Mouse (Mus musculus) neural tube, embryonic 13.5 days (tissue): ENCODE measurements around the gene Akr1e1. TPM values are rescaled to one million over a fixed set of nuclear protein-coding genes. Genes with fewer than 3 reads are reported as not detected.

ENCODE experiments used
- ATAC-seq: fragments of 200-750 bp; cut with Nextera tagmentation; 2 replicates; pipeline ENCODE4 v1.8.0; 2017; ENCODE audit warnings: low read depth, mild to moderate bottlenecking, moderate TSS enrichment, moderate library complexity
- H3K27ac ChIP-seq: fragments of 300-500 bp; sonication (generic); replicated peaks from 2 replicates; pipeline ENCODE4 v1.5.1; 2015; ENCODE audit warnings: moderate library complexity, mild to moderate bottlenecking, inconsistent platforms
- H3K27me3 ChIP-seq: fragments of 300-500 bp; sonication (generic); 2 replicates; pipeline ENCODE4 v1.6.1; 2015; ENCODE audit warnings: mild to moderate bottlenecking, inconsistent platforms
- H3K36me3 ChIP-seq: fragments of 300-500 bp; sonication (generic); 2 replicates; pipeline ENCODE4 v1.6.1; 2015; ENCODE audit warnings: mild to moderate bottlenecking, inconsistent platforms
- H3K4me1 ChIP-seq: fragments of 300-500 bp; sonication (generic); replicated peaks from 2 replicates; pipeline ENCODE4 v1.6.1; 2015; ENCODE audit warnings: inconsistent platforms
- H3K4me2 ChIP-seq: fragments of 300-500 bp; sonication (generic); 2 replicates; pipeline ENCODE4 v1.6.1; 2015; ENCODE audit warnings: inconsistent platforms, mild to moderate bottlenecking, moderate library complexity
- H3K4me3 ChIP-seq: fragments of 300-500 bp; sonication (generic); 2 replicates; pipeline ENCODE4 v1.5.1; 2015; ENCODE audit warnings: mild to moderate bottlenecking, inconsistent platforms
- H3K9ac ChIP-seq: fragments of 300-500 bp; sonication (generic); 2 replicates; pipeline ENCODE4 v1.6.1; 2015; ENCODE audit warnings: moderate library complexity, mild to moderate bottlenecking, inconsistent platforms
- H3K9me3 ChIP-seq: fragments of 300-500 bp; sonication (generic); 2 replicates; pipeline ENCODE4 v1.6.1; 2016; ENCODE audit warnings: inconsistent platforms
- WGBS: fragments of 180-500 bp; shearing (Covaris S2); methylation state at CpG from one replicate; pipeline ENCODE4 v1.1.7; 2015; 5-methylcytosine and 5-hydroxymethylcytosine counted together
- polyA plus RNA-seq: library from polyadenylated mRNA; unstranded; fragments of >200 nt; fragmentation: Nextera tagmentation; extraction: Ambion mirVana; gene quantifications from 2 replicates; pipeline ENCODE4 v1.2.1, GENCODE M21; 2015

Akr1e1 gene
- polyA plus RNA-seq, 1 experiment from 2014 or later, result 47.8 TPM

DNA sequence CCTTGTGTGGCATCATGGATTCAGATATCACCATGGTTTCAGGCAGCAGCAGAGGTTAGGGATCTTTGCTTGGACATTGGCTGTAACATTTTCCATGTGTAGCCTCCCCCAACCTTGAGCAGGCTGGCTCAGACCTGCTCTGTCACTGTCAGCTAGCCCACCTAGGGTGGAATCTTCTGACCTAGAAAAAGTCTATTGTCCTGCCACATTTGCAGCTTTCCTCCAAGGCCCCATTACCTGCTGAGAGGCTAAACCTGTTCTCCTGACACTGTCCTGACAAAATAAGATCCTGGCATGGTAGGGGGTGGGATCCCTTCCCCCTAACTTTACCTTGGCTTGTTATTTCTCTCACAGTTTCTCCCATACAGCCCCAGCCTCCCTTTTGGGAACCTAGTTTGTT is 48.5 kb downstream of the Akr1e1 start:
- Histone ChIP-seq H3K9ac (no peak overlapping the region), H3K4me1 (no peaks in the 10 kb centered on the region), H3K4me2 (no peak overlapping the region), H3K9me3 (no peaks in the 10 kb centered on the region), H3K27ac (no peak overlapping the region), H3K27me3 (no peaks in the 10 kb centered on the region), H3K36me3 (no peaks in the 10 kb centered on the region), H3K4me3 (no peak overlapping the region)
- ATAC-seq, result no peak

DNA sequence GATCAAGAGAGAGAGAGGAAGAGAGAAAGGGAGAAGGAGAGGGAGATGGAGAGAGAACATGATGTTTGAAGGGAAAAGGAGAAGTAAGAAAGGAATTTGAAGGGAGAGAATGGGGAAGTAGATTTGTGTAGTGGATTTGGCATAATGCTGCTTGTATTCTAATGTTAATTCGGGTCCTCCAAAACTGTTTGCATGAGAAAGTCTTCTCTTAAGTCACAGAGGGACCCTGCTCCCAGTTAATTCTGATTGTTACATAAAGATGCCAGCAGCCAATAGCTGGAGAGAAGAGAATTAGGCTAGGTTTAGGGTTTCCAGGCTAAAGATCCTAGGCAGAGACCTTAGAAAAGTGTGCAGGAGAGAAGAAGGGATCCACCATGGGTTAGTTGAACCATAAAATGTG is 49.8 kb downstream of the Akr1e1 start:
- Histone ChIP-seq H3K4me1 (no peaks in the 10 kb centered on the region), H3K27me3 (no peaks in the 10 kb centered on the region), H3K4me2 (no peak overlapping the region), H3K36me3 (no peaks in the 10 kb centered on the region), H3K9me3 (no peaks in the 10 kb centered on the region), H3K9ac (no peak overlapping the region), H3K27ac (no peak overlapping the region), H3K4me3 (no peak overlapping the region)
- ATAC-seq, result no peak
- WGBS, result 65% methylated on average over 1 of the region's 1 CpGs

Other genes with a start within 250 kb of the Akr1e1 start
- not detected in 2 replicates for gene Akr1c6, start 174.9 kb downstream of the Akr1e1 start, polyA plus RNA-seq
- gene Akr1c20, start 85.8 kb downstream of the Akr1e1 start, polyA plus RNA-seq, result not detected in 2 replicates
- not detected in 2 replicates for gene Akr1c21, start 35.1 kb downstream of the Akr1e1 start, polyA plus RNA-seq